Mouse (Mus musculus): ENCODE results near the gene Mfsd14a.

DNA sequence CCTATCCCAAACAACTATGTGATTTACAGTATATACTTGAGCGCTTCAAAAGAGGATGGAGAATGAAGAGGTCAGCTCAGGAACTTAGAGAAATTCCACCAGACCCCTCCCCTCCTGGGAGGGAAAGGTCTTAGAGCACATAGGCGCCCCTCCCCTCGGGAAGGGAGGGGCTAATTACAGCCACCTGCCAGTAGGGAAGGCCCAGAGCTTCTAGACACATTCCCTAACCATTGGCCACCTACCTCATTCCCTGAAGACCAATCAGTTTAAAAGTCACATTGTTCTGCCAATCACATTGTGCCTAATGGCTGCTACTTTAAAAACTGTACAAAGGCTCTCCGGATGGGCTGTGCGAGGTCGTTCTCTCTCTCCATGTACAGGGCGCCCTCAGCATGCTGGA lies 39.8 kb downstream of the Mfsd14a start:
- no peak for TF ChIP-seq CTCF (IDR thresholded peaks at IDR 0.05; ENCODE audit: control insufficient read depth, insufficient read depth, insufficient read length)
- no peak for TF ChIP-seq USF1 (IDR thresholded peaks at IDR 0.05; ENCODE audit: low read depth)
- TF ChIP-seq MAX (IDR thresholded peaks at IDR 0.05), result no peak
- no peak for TF ChIP-seq CEBPB (IDR thresholded peaks at IDR 0.05; ENCODE audit: low read depth)
- TF ChIP-seq MYOG (IDR thresholded peaks at IDR 0.05; ENCODE audit: control insufficient read depth, extremely low read depth, insufficient read length), result no peak
